Mouse (Mus musculus): Measurements from ENCODE around the gene Wdr45b. TPM values are rescaled to one million over a fixed set of nuclear protein-coding genes. Genes with fewer than 3 reads are reported as not detected.
"Not testable (repeated sequence)": the region's sequence is repeated elsewhere in the genome, so short reads cannot be mapped to it uniquely, and the experiment has no call there.

Wdr45b gene
- polyA plus RNA-seq, 1 experiment from 2014 or later: 99.3 TPM

- not testable (repeated sequence) for H3K9me3 ChIP-seq (ENCODE audit: control insufficient read depth, low read length); H3K27me3 ChIP-seq (ENCODE audit: control insufficient read depth, insufficient read depth, low read length); DNase-seq (ENCODE audit: low spot score); H3K4me1 ChIP-seq (replicated peaks; ENCODE audit: control insufficient read depth, insufficient read depth, low read length); H3K9ac ChIP-seq (ENCODE audit: low read length); ATAC-seq (replicated peaks; ENCODE audit: low FRiP score); H3K4me2 ChIP-seq (ENCODE audit: low read depth, low read length, severe bottlenecking); H3K4me3 ChIP-seq (ENCODE audit: low read depth, low read length); H3K27ac ChIP-seq (ENCODE audit: low read depth, low read length)
- 96% methylated on average over 6 of the region's 6 CpGs for WGBS
- peaks cover 26% of the 10 kb centered on the region for H3K36me3 ChIP-seq (ENCODE audit: control insufficient read depth, insufficient read depth, low read length)
Measured at GRCm38 (mm10) chr11:121307712-121308111, 46.5 kb downstream of the Wdr45b start.

GRCm38 (mm10) chr11:121306608-121307007, 47.6 kb downstream of the Wdr45b start:
- H3K4me2 ChIP-seq (ENCODE audit: low read depth, low read length, severe bottlenecking): no peak overlapping the region
- no peaks in the 10 kb centered on the region for H3K27me3 ChIP-seq (ENCODE audit: control insufficient read depth, insufficient read depth, low read length)
- DNase-seq (ENCODE audit: low spot score) (no peak), ATAC-seq (replicated peaks; ENCODE audit: low FRiP score) (no peak)
- 98% methylated on average over 8 of the region's 8 CpGs for WGBS
- H3K4me1 ChIP-seq (replicated peaks; ENCODE audit: control insufficient read depth, insufficient read depth, low read length): no peaks in the 10 kb centered on the region
- H3K4me3 ChIP-seq (ENCODE audit: low read depth, low read length): no peak overlapping the region
- no peak overlapping the region for H3K27ac ChIP-seq (ENCODE audit: low read depth, low read length)
- H3K9ac ChIP-seq (ENCODE audit: low read length): no peak overlapping the region
- peaks cover 26% of the 10 kb centered on the region for H3K36me3 ChIP-seq (ENCODE audit: control insufficient read depth, insufficient read depth, low read length)
- no peaks in the 10 kb centered on the region for H3K9me3 ChIP-seq (ENCODE audit: control insufficient read depth, low read length)

GRCm38 (mm10) chr11:121305371-121305770, 48.9 kb downstream of the Wdr45b start:
- Histone ChIP-seq H3K36me3 (ENCODE audit: control insufficient read depth, insufficient read depth, low read length) (peaks cover 24% of the 10 kb centered on the region), H3K4me1 (replicated peaks; ENCODE audit: control insufficient read depth, insufficient read depth, low read length) (no peaks in the 10 kb centered on the region), H3K4me2 (ENCODE audit: low read depth, low read length, severe bottlenecking) (no peak overlapping the region), H3K4me3 (ENCODE audit: low read depth, low read length) (no peak overlapping the region), H3K9me3 (ENCODE audit: control insufficient read depth, low read length) (no peaks in the 10 kb centered on the region), H3K27ac (ENCODE audit: low read depth, low read length) (no peak overlapping the region), H3K9ac (ENCODE audit: low read length) (no peak overlapping the region), H3K27me3 (ENCODE audit: control insufficient read depth, insufficient read depth, low read length) (no peaks in the 10 kb centered on the region)
- no peak for DNase-seq (ENCODE audit: low spot score)
- 94% methylated on average over 6 of the region's 6 CpGs for WGBS
- no peak for ATAC-seq (replicated peaks; ENCODE audit: low FRiP score)

- WGBS: 97% methylated on average over 9 of the region's 9 CpGs
- no peaks in the 10 kb centered on the region for H3K4me1 ChIP-seq (replicated peaks; ENCODE audit: control insufficient read depth, insufficient read depth, low read length)
- DNase-seq (ENCODE audit: low spot score): no peak
- H3K9me3 ChIP-seq (ENCODE audit: control insufficient read depth, low read length): no peaks in the 10 kb centered on the region
- H3K27ac ChIP-seq (ENCODE audit: low read depth, low read length): no peak overlapping the region
- ATAC-seq (replicated peaks; ENCODE audit: low FRiP score): no peak
- H3K9ac ChIP-seq (ENCODE audit: low read length): no peak overlapping the region
- H3K36me3 ChIP-seq (ENCODE audit: control insufficient read depth, insufficient read depth, low read length): peaks cover 12% of the 10 kb centered on the region; the same call in 1 of the 2 replicates
- no peak overlapping the region for H3K4me3 ChIP-seq (ENCODE audit: low read depth, low read length)
- H3K4me2 ChIP-seq (ENCODE audit: low read depth, low read length, severe bottlenecking): no peak overlapping the region
- no peaks in the 10 kb centered on the region for H3K27me3 ChIP-seq (ENCODE audit: control insufficient read depth, insufficient read depth, low read length)
Measured at GRCm38 (mm10) chr11:121300265-121300664, 54.0 kb downstream of the Wdr45b start.

GRCm38 (mm10) chr11:121298493-121298892, 55.8 kb downstream of the Wdr45b start:
- Histone ChIP-seq H3K27ac (ENCODE audit: low read depth, low read length) (no peak overlapping the region), H3K9me3 (ENCODE audit: control insufficient read depth, low read length) (no peaks in the 10 kb centered on the region), H3K4me2 (ENCODE audit: low read depth, low read length, severe bottlenecking) (no peak overlapping the region), H3K4me3 (ENCODE audit: low read depth, low read length) (no peak overlapping the region), H3K27me3 (ENCODE audit: control insufficient read depth, insufficient read depth, low read length) (no peaks in the 10 kb centered on the region), H3K4me1 (replicated peaks; ENCODE audit: control insufficient read depth, insufficient read depth, low read length) (no peaks in the 10 kb centered on the region), H3K9ac (ENCODE audit: low read length) (no peak overlapping the region), H3K36me3 (ENCODE audit: control insufficient read depth, insufficient read depth, low read length) (peaks cover 12% of the 10 kb centered on the region; the same call in 1 of the 2 replicates)
- WGBS: 94% methylated on average over 8 of the region's 8 CpGs
- DNase-seq (ENCODE audit: low spot score) (no peak), ATAC-seq (replicated peaks; ENCODE audit: low FRiP score) (no peak)

GRCm38 (mm10) chr11:121294771-121295170, 59.5 kb downstream of the Wdr45b start:
- H3K4me3 ChIP-seq (ENCODE audit: low read depth, low read length): no peak overlapping the region
- H3K9ac ChIP-seq (ENCODE audit: low read length): no peak overlapping the region
- H3K27ac ChIP-seq (ENCODE audit: low read depth, low read length): no peak overlapping the region
- no peaks in the 10 kb centered on the region for H3K4me1 ChIP-seq (replicated peaks; ENCODE audit: control insufficient read depth, insufficient read depth, low read length)
- WGBS: 96% methylated on average over 5 of the region's 5 CpGs
- H3K27me3 ChIP-seq (ENCODE audit: control insufficient read depth, insufficient read depth, low read length): no peaks in the 10 kb centered on the region
- H3K9me3 ChIP-seq (ENCODE audit: control insufficient read depth, low read length): no peaks in the 10 kb centered on the region
- H3K4me2 ChIP-seq (ENCODE audit: low read depth, low read length, severe bottlenecking): no peak overlapping the region
- no peak for ATAC-seq (replicated peaks; ENCODE audit: low FRiP score)
- DNase-seq (ENCODE audit: low spot score): no peak
- H3K36me3 ChIP-seq (ENCODE audit: control insufficient read depth, insufficient read depth, low read length): peaks cover 12% of the 10 kb centered on the region; the same call in 1 of the 2 replicates

- ATAC-seq (replicated peaks; ENCODE audit: low FRiP score) (no peak), DNase-seq (ENCODE audit: low spot score) (no peak)
- no peak overlapping the region for H3K4me2 ChIP-seq (ENCODE audit: low read depth, low read length, severe bottlenecking)
- H3K9ac ChIP-seq (ENCODE audit: low read length): no peak overlapping the region
- H3K36me3 ChIP-seq (ENCODE audit: control insufficient read depth, insufficient read depth, low read length): peaks cover 11% of the 10 kb centered on the region
- no peak overlapping the region for H3K27ac ChIP-seq (ENCODE audit: low read depth, low read length)
- WGBS: 93% methylated on average over 3 of the region's 3 CpGs
- no peak overlapping the region for H3K4me3 ChIP-seq (ENCODE audit: low read depth, low read length)
- no peaks in the 10 kb centered on the region for H3K9me3 ChIP-seq (ENCODE audit: control insufficient read depth, low read length)
- H3K27me3 ChIP-seq (ENCODE audit: control insufficient read depth, insufficient read depth, low read length): no peaks in the 10 kb centered on the region
- no peaks in the 10 kb centered on the region for H3K4me1 ChIP-seq (replicated peaks; ENCODE audit: control insufficient read depth, insufficient read depth, low read length)
Measured at GRCm38 (mm10) chr11:121289859-121290258, 64.4 kb downstream of the Wdr45b start.

- no peak for DNase-seq (ENCODE audit: low spot score)
- Histone ChIP-seq H3K9me3 (ENCODE audit: control insufficient read depth, low read length) (no peaks in the 10 kb centered on the region), H3K9ac (ENCODE audit: low read length) (no peak overlapping the region), H3K27ac (ENCODE audit: low read depth, low read length) (no peak overlapping the region), H3K4me2 (ENCODE audit: low read depth, low read length, severe bottlenecking) (no peak overlapping the region), H3K27me3 (ENCODE audit: control insufficient read depth, insufficient read depth, low read length) (no peaks in the 10 kb centered on the region), H3K36me3 (ENCODE audit: control insufficient read depth, insufficient read depth, low read length) (peaks cover 9% of the 10 kb centered on the region), H3K4me3 (ENCODE audit: low read depth, low read length) (no peak overlapping the region), H3K4me1 (replicated peaks; ENCODE audit: control insufficient read depth, insufficient read depth, low read length) (no peaks in the 10 kb centered on the region)
- ATAC-seq (replicated peaks; ENCODE audit: low FRiP score): no peak
- 80% methylated on average over 6 of the region's 6 CpGs for WGBS
Measured at GRCm38 (mm10) chr11:121282911-121283310, 71.3 kb downstream of the Wdr45b start.

- H3K36me3 ChIP-seq (ENCODE audit: control insufficient read depth, insufficient read depth, low read length): no peaks in the 10 kb centered on the region; the same call in 1 of the 2 replicates
- DNase-seq (ENCODE audit: low spot score) (no peak), ATAC-seq (replicated peaks; ENCODE audit: low FRiP score) (no peak)
- no peaks in the 10 kb centered on the region for H3K4me1 ChIP-seq (replicated peaks; ENCODE audit: control insufficient read depth, insufficient read depth, low read length)
- no peak overlapping the region for H3K4me3 ChIP-seq (ENCODE audit: low read depth, low read length)
- H3K9ac ChIP-seq (ENCODE audit: low read length): no peak overlapping the region
- H3K27ac ChIP-seq (ENCODE audit: low read depth, low read length): no peak overlapping the region
- 93% methylated on average over 3 of the region's 3 CpGs for WGBS
- no peaks in the 10 kb centered on the region for H3K9me3 ChIP-seq (ENCODE audit: control insufficient read depth, low read length)
- H3K27me3 ChIP-seq (ENCODE audit: control insufficient read depth, insufficient read depth, low read length): no peaks in the 10 kb centered on the region
- H3K4me2 ChIP-seq (ENCODE audit: low read depth, low read length, severe bottlenecking): no peak overlapping the region
Measured at GRCm38 (mm10) chr11:121278011-121278410, 76.2 kb downstream of the Wdr45b start.
